Comparison of ENCODE assay signal across 10 mouse cellular contexts in genomic region chr11:60346537-60346936, GRCm38 (mm10). TPM values are rescaled to one million over a fixed set of nuclear protein-coding genes. Genes with fewer than 3 reads are reported as not detected.
DNase-seq lines count a peak whose midpoint lies in the region; ATAC-seq and TF ChIP-seq lines count a peak whose summit lies in the region.
"Had no signal": no experiment of that assay in that cellular context is flagged by ENCODE, and none has a peak within 500 bp of the region (broad histone marks: within the 10 kb centered on the region; RNA-seq: fewer than 3 reads in every experiment).

No protein-coding gene starts in this region.

- H3K4me2 ChIP-seq in hindbrain, postnatal 0 days (ENCODE audit: low read depth, low read length) = no peak overlapping the region
- H3K4me2 ChIP-seq in hindbrain, embryonic 14.5 days (replicated peaks) = no peak overlapping the region
- H3K4me2 ChIP-seq in CH12.LX (ENCODE audit: insufficient read depth, low read depth, poor library complexity, severe bottlenecking) = peak overlapping the region; percentile 51; the same call in 1 of the 2 replicates
- H3K4me2 ChIP-seq: embryonic facial prominence, embryonic 12.5 days; heart, embryonic 15.5 days had no signal

- 36% methylated on average over 4 of the region's 4 CpGs for WGBS in hindbrain, postnatal 0 days
- 64% methylated on average over 4 of the region's 4 CpGs for WGBS in hindbrain, embryonic 14.5 days

- no peaks in the 10 kb centered on the region for H3K9me3 ChIP-seq in hindbrain, postnatal 0 days (ENCODE audit: low read length)
- H3K9me3 ChIP-seq in hindbrain, embryonic 14.5 days (ENCODE audit: control insufficient read depth, low read length) = no peaks in the 10 kb centered on the region
- H3K9me3 ChIP-seq in CH12.LX (replicated peaks; ENCODE audit: low read length) = no peaks in the 10 kb centered on the region
- H3K9me3 ChIP-seq: embryonic facial prominence, embryonic 12.5 days; heart, embryonic 15.5 days had no signal

- H3K79me2 ChIP-seq in CH12.LX (replicated peaks; ENCODE audit: control insufficient read depth, extremely low read depth, insufficient read depth, poor library complexity, severe bottlenecking) = peaks cover 8% of the 10 kb centered on the region; the same call in 1 of the 2 replicates

- peak; percentile 72 for DNase-seq in hindbrain, postnatal 0 days (ENCODE audit: low spot score)
- DNase-seq in hindbrain, embryonic 14.5 days (ENCODE audit: low spot score) = no peak
- peak; percentile 94 for DNase-seq in CH12.LX (ENCODE audit: extremely low read depth)
- DNase-seq in kidney, postnatal 36 days = peak; percentile 83 to 88
- no peak for DNase-seq in frontal cortex, postnatal 25 days (ENCODE audit: low spot score in 2 of 2)

- dilution Hi-C loops in CH12.LX (cut with MboI; ENCODE audit: extremely low pct_ligation_motif_present, extremely low pct_unique_long_range_greater_than_20kb, low sequenced_read_pairs) = no loop called here

- no peaks in the 10 kb centered on the region for H3K36me3 ChIP-seq in hindbrain, postnatal 0 days (ENCODE audit: insufficient read depth, low read length)
- no peaks in the 10 kb centered on the region for H3K36me3 ChIP-seq in hindbrain, embryonic 14.5 days (replicated peaks; ENCODE audit: control insufficient read depth, insufficient read depth)
- H3K36me3 ChIP-seq in CH12.LX (replicated peaks in 1 of 2; ENCODE audit: control insufficient read depth in 1 of 2, insufficient read depth in 1 of 2, low read length in 1 of 2) = peaks cover 0 to 9% of the 10 kb centered on the region in 2 experiments
- H3K36me3 ChIP-seq: embryonic facial prominence, embryonic 12.5 days; heart, embryonic 15.5 days had no signal

- ATAC-seq in hindbrain, postnatal 0 days = peak; percentile 63
- no peak for ATAC-seq in hindbrain, embryonic 14.5 days (ENCODE audit: low FRiP score)
- no peak for ATAC-seq in granulocyte monocyte progenitor cell, adult 5-6 weeks (replicated peaks; ENCODE audit: poor library complexity, severe bottlenecking)
- no peak for ATAC-seq in activated CD4-positive, CD25-positive, alpha-beta regulatory T cell, adult 4 months

- no peak for TF ChIP-seq RAD21 in CH12.LX (IDR thresholded peaks at IDR 0.05; ENCODE audit: low read depth, low read length)

- no peak for TF ChIP-seq CTCF in hindbrain, postnatal 0 days (IDR thresholded peaks at IDR 0.05; ENCODE audit: low read depth)
- TF ChIP-seq CTCF in CH12.LX (conservative IDR thresholded peaks at IDR 0.05 in 1 of 2, IDR thresholded peaks at IDR 0.05 in 1 of 2; ENCODE audit: low read depth in 2 of 2, low read length in 2 of 2) = no peak

- H3K27me3 ChIP-seq in hindbrain, postnatal 0 days (ENCODE audit: insufficient read depth, low read length) = no peaks in the 10 kb centered on the region
- H3K27me3 ChIP-seq in hindbrain, embryonic 14.5 days (ENCODE audit: control insufficient read depth, insufficient read depth, low read length) = no peaks in the 10 kb centered on the region
- H3K27me3 ChIP-seq in CH12.LX (replicated peaks) = no peaks in the 10 kb centered on the region
- H3K27me3 ChIP-seq: embryonic facial prominence, embryonic 12.5 days; heart, embryonic 15.5 days had no signal

- no peak overlapping the region for H3K9ac ChIP-seq in hindbrain, postnatal 0 days (replicated peaks; ENCODE audit: low read length)
- no peak overlapping the region for H3K9ac ChIP-seq in hindbrain, embryonic 14.5 days
- peak overlapping the region; percentile 54 for H3K9ac ChIP-seq in CH12.LX (ENCODE audit: insufficient read depth, low read depth)
- H3K9ac ChIP-seq: embryonic facial prominence, embryonic 12.5 days; heart, embryonic 15.5 days had no signal

- peak; percentile 77 for TF ChIP-seq POLR2A in CH12.LX (IDR thresholded peaks at IDR 0.05; ENCODE audit: low read depth, low read length)

- TF ChIP-seq EP300 in CH12.LX (IDR thresholded peaks at IDR 0.05; ENCODE audit: low read length) = peak; percentile 93

- H3K4me3 ChIP-seq in hindbrain, postnatal 0 days (ENCODE audit: low read length) = no peak overlapping the region
- no peak overlapping the region for H3K4me3 ChIP-seq in hindbrain, embryonic 14.5 days (replicated peaks; ENCODE audit: low read length)
- H3K4me3 ChIP-seq in CH12.LX (replicated peaks in 1 of 3; ENCODE audit: low read depth in 2 of 3, low read length in 2 of 3, poor library complexity in 1 of 3) = no peak overlapping the region
- H3K4me3 ChIP-seq in brown adipose tissue, adult 24 weeks (ENCODE audit: insufficient read depth, low read depth, low read length) = no peak overlapping the region
- H3K4me3 ChIP-seq: embryonic facial prominence, embryonic 12.5 days; heart, embryonic 15.5 days had no signal

- peaks cover 14% of the 10 kb centered on the region for H3K4me1 ChIP-seq in hindbrain, postnatal 0 days (ENCODE audit: insufficient read depth, low read length)
- H3K4me1 ChIP-seq in hindbrain, embryonic 14.5 days (replicated peaks; ENCODE audit: control insufficient read depth, insufficient read depth, low read length) = peaks cover 8% of the 10 kb centered on the region
- peaks cover 0 to 25% of the 10 kb centered on the region in 2 experiments; a peak in 2 of 4 replicates for H3K4me1 ChIP-seq in CH12.LX (ENCODE audit: control insufficient read depth in 1 of 2, insufficient read depth in 2 of 2)
- peaks cover 12% of the 10 kb centered on the region for H3K4me1 ChIP-seq in brown adipose tissue, adult 24 weeks (ENCODE audit: control insufficient read depth, insufficient read depth, insufficient read length, low read length)

- in situ Hi-C loops in CH12.LX (cut with MboI; ENCODE audit: low pct_ligation_motif_present, low pct_unique_long_range_greater_than_20kb, low sequenced_read_pairs) = no loop called here

- 0 out of 2 replicates have a peak overlapping the region, but pooled peaks have one; percentile 1 for H3K27ac ChIP-seq in hindbrain, postnatal 0 days
- no peak overlapping the region for H3K27ac ChIP-seq in hindbrain, embryonic 14.5 days
- peak overlapping the region; percentile 15; the same call in 1 of the 2 replicates for H3K27ac ChIP-seq in CH12.LX (ENCODE audit: insufficient read depth, low read depth)
- 0 out of 2 replicates have a peak overlapping the region, but pooled peaks have one; percentile 33 for H3K27ac ChIP-seq in brown adipose tissue, adult 24 weeks (replicated peaks; ENCODE audit: low read depth, low read length)
- H3K27ac ChIP-seq: embryonic facial prominence, embryonic 12.5 days; heart, embryonic 15.5 days had no signal

TF ChIP-seq in CH12.LX, 34 proteins besides CTCF, POLR2A, EP300 and RAD21 (continues in another document):
- TF ChIP-seq HCFC1 (IDR thresholded peaks at IDR 0.05; ENCODE audit: low read depth, low read length) (peak; percentile 73), CHD1 (IDR thresholded peaks at IDR 0.05; ENCODE audit: low read depth, low read length) (0 out of 2 replicates have a peak, but pooled peaks have one; percentile 12), PAX5 (IDR thresholded peaks at IDR 0.05; ENCODE audit: low read length) (no peak), USF1 (IDR thresholded peaks at IDR 0.05; ENCODE audit: low read depth, low read length) (peak; percentile 9; the same call in 1 of the 2 replicates), ZKSCAN1 (IDR thresholded peaks at IDR 0.05; ENCODE audit: borderline replicate concordance, low read depth, low read length) (no peak), NELFE (IDR thresholded peaks at IDR 0.05; ENCODE audit: low read depth, low read length) (peak; percentile 38), POLR2AphosphoS2 (IDR thresholded peaks at IDR 0.05; ENCODE audit: low read depth, low read length) (no peak), RCOR1 (conservative IDR thresholded peaks at IDR 0.05; ENCODE audit: low read depth, low read length) (peak; percentile 83), MAFK (IDR thresholded peaks at IDR 0.05; ENCODE audit: insufficient replicate concordance, low read length) (peak; percentile 47; the same call in 1 of the 2 replicates), CHD2 (IDR thresholded peaks at IDR 0.05; ENCODE audit: low read length) (no peak), GABPA (IDR thresholded peaks at IDR 0.05; ENCODE audit: insufficient replicate concordance, low read depth, low read length) (no peak), NRF1 (IDR thresholded peaks at IDR 0.05; ENCODE audit: low read depth, low read length) (0 out of 2 replicates have a peak, but pooled peaks have one; percentile 3), TBP (conservative IDR thresholded peaks at IDR 0.05; ENCODE audit: low read depth, low read length) (peak; percentile 77), ZMIZ1 (IDR thresholded peaks at IDR 0.05; ENCODE audit: low read depth, low read length) (no peak), SMC3 (IDR thresholded peaks at IDR 0.05; ENCODE audit: low read depth, low read length) (no peak), TCF12 (IDR thresholded peaks at IDR 0.05; ENCODE audit: low read depth, low read length) (peak; percentile 81)

RNA-seq across cellular contexts. Expression of gene Tom1l2, which starts 6.2 kb away (rescaled TPM):
- total RNA-seq in hindbrain, postnatal 0 days (2014; rRNA removed) = 109 and 124 TPM in 2 replicates
- 44.7 and 48.2 TPM in 2 replicates for polyA plus RNA-seq in hindbrain, postnatal 0 days (2015; fragmentation: Nextera tagmentation; extraction: Ambion mirVana)
- 47.3 and 49.0 TPM in 2 replicates for polyA plus RNA-seq in hindbrain, embryonic 14.5 days (2014; fragmentation: Nextera tagmentation; extraction: Ambion mirVana)
- 7.5 and 10.4 TPM in 2 replicates for total RNA-seq in CH12.LX (2012; rRNA removed)
- 3.5 and 4.8 TPM in 2 replicates for total RNA-seq in CH12.LX (2014; rRNA removed)
- 8.7 and 10.4 TPM in 2 replicates for polyA plus RNA-seq in CH12.LX (2012; ENCODE audit: insufficient read length, low read depth)
- polyA plus RNA-seq in brown adipose tissue, adult 24 weeks (2012; ENCODE audit: insufficient read depth, insufficient read length, missing spikeins) = 27.4 and 27.6 TPM in 2 replicates
- 14.1 and 16.8 TPM in 2 replicates for total RNA-seq in granulocyte monocyte progenitor cell, adult 5-6 weeks (2014; fragmentation: Nextera tagmentation)
- 3.3 and 5.0 TPM in 2 replicates for total RNA-seq in granulocyte monocyte progenitor cell, adult 5-6 weeks (2017)
- 10 to 100 TPM; 15.2 to 20.8 TPM for polyA plus RNA-seq in activated CD4-positive, CD25-positive, alpha-beta regulatory T cell, adult 4 months (2017; shearing (Covaris generic))

RNA-seq across cellular contexts. Expression of gene Drc3, which starts 6.6 kb away (rescaled TPM):
- total RNA-seq in hindbrain, postnatal 0 days (2014; rRNA removed) = 8.4 and 12.4 TPM in 2 replicates
- 6.8 and 7.9 TPM in 2 replicates for polyA plus RNA-seq in hindbrain, postnatal 0 days (2015; fragmentation: Nextera tagmentation; extraction: Ambion mirVana)
- polyA plus RNA-seq in hindbrain, embryonic 14.5 days (2014; fragmentation: Nextera tagmentation; extraction: Ambion mirVana) = 6.1 and 6.9 TPM in 2 replicates
- total RNA-seq in CH12.LX (2012; rRNA removed) (2.2 and 3.9 TPM in 2 replicates), CH12.LX (2014; rRNA removed) (1.7 and 1.9 TPM in 2 replicates)
- 0.93 and 1.4 TPM in 2 replicates for polyA plus RNA-seq in CH12.LX (2012; ENCODE audit: insufficient read length, low read depth)
- 1.2 and 1.8 TPM in 2 replicates for polyA plus RNA-seq in brown adipose tissue, adult 24 weeks (2012; ENCODE audit: insufficient read depth, insufficient read length, missing spikeins)
- total RNA-seq in granulocyte monocyte progenitor cell, adult 5-6 weeks (2014; fragmentation: Nextera tagmentation) = 1.8 TPM in 1 of 2 replicates, not detected in the other
- total RNA-seq in granulocyte monocyte progenitor cell, adult 5-6 weeks (2017) = 0.52 and 1.2 TPM in 2 replicates
- under 1 TPM; 0.22 to 0.34 TPM for polyA plus RNA-seq in activated CD4-positive, CD25-positive, alpha-beta regulatory T cell, adult 4 months (2017; shearing (Covaris generic))

Comparison
In these comparisons a context has a peak if more than half of its experiments do, and no peak if none do; other contexts are left out.
1. DNase-seq: peak in hindbrain, postnatal 0 days (single experiment), CH12.LX (single experiment) and kidney, postnatal 36 days (2 of 2); none in hindbrain, embryonic 14.5 days (single experiment) and frontal cortex, postnatal 25 days (0 of 2).